Mouse (Mus musculus): ENCODE results near the gene Klhl11. TPM values are rescaled to one million over a fixed set of nuclear protein-coding genes. Genes with fewer than 3 reads are reported as not detected.

Klhl11 gene
- polyA plus RNA-seq, 2 experiments from 2014 or later: 2.2 to 3.0 TPM

DNA sequence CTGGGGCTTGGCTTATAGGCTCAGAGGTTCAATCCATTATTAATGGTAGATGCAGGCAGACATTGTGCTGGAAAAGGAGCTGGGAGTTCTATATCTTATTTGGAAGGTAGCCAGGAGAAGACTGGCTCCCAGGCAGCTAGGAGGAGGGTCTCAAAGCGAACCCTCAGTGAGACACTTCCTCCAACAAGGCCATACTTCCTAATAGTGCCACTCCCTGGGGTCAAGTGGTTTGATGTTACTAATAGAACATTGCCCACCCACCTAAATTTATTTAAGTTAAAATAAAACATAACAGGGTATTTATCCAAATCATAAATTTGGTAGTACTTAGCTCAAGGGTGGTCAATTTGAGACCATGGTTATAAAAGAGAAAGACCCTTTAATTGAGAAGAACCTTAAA, 6.7 kb downstream of the Klhl11 start:
- ATAC-seq: no peak

DNA sequence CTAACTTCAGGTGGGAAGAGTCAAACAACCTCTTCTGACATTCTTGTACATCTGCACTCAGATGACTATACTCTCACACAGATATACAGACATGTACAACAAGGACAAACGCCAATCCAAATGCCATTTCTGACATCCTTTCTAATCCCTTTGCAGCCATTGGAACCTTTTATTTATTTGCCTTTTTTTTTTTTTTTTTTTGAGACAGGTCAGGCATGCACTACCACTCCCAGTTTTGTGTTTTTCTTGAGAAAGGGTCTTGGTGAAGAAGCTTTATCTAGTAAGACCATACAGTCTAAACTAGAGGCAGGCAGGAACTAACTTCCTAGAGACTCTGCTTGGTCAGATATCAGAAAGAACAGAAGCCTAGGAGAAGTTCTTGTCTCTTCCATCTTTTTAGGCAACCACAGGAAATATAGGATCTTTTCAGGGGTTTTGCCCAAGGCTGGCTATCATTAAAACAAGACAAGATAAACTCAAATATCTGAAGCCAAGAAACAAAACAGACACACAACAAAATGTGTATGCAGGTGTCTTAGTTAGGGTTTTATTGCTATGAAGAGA, 7.2 kb downstream of the Klhl11 start:
- no peak for ATAC-seq

DNA sequence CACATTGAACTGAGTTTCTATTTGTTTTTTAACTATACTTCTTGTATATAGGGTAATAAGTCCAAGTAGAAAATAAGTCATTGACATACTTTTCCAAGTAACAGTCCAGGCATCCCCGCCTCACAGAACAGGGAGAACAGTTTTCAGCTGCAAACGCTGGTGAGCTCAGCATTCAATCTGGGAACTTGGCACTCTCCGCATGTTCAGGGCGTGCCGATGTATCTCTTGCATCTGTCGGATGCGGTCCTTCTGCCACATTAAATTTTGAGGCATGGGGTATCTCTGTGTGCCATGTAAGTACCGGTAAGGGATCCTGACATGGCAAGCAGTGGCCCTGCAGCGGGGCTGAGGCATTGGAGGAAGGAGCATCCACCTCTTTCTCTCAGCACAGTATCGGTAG, 9.8 kb downstream of the Klhl11 start:
- no peak for ATAC-seq

DNA sequence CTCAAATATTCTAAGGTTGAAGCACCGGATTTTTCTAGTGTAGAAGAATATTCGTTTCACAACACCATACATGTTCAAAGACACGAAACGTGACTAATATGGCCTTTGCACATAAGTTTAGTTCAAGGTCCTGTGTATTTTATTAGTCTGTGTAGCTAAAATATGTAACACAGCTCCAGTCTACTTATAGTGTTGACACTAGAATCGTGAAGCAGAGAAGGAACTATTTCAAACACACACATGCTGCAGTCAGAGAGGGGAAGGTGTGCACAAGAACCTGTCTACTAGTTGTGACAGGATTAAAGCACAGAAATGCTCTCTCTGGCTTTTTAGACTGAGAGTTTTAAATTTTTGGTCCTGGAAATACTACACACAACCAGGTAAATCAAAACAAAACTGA, 14.8 kb downstream of the Klhl11 start:
- no peak for ATAC-seq

DNA sequence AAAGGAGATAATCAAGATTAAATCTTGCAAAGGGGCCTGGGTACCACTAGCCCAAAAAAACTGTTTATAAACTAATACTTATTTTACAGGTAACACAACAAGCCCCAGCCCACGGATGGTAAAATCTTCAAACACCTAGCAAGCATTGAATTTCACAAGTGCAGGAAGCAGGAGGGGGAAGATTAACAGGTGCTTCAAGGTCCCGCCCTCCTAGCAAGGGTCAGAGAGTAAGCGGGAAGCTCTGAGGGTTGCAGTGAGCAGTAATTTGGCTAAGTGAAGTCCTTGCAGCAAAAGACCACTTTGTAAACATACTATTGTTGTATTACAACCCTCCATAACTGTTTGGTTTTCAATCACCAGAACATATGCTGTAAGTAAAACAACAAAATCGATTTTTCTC, 15.3 kb downstream of the Klhl11 start:
- ATAC-seq: no peak

DNA sequence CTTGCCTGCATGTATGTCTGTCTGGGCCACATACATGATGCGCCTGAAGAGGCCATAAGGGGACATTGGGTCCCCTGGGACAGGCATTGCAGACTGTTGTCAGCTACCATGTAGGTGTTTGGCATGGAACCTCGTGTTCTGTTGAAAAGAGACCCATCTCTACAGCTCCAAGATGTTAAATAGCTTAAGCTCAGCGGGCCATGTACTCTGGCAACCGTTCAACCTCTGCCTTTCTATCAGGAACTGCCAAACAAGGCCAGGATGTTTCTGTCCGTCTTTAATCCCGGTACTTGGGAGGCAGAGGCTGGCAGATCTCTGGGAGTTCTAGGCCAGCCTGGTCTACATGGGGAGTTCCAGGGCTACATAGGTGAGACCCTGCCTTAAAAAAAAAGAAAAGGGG, 29.9 kb downstream of the Klhl11 start:
- no peak for ATAC-seq

DNA sequence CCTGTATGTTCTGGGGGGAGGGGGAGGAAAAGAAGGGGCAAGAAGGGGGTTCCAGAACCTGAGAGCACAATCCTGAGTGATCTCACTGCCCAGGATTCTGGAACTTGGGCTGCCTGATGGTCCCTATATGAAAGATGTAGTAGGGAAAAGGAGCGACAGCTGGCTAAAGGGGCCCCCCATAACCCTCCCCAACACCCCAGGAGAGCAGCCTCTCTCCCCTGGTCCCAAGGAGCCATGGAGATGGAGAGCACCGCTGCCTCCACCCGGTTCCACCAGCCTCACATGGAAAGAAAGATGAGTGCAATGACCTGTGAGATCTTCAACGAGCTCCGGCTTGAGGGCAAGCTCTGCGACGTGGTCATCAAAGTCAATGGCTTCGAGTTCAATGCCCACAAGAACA, 30.7 kb downstream of the Klhl11 start, which contains the start of the genes Nt5c3b and Klhl10:
TSS of gene Nt5c3b (minus strand) at position 12 of the 400 bp plus-strand sequence.
TSS of gene Klhl10 (plus strand) at position 121 of the 400 bp plus-strand sequence.
- no peak for ATAC-seq

DNA sequence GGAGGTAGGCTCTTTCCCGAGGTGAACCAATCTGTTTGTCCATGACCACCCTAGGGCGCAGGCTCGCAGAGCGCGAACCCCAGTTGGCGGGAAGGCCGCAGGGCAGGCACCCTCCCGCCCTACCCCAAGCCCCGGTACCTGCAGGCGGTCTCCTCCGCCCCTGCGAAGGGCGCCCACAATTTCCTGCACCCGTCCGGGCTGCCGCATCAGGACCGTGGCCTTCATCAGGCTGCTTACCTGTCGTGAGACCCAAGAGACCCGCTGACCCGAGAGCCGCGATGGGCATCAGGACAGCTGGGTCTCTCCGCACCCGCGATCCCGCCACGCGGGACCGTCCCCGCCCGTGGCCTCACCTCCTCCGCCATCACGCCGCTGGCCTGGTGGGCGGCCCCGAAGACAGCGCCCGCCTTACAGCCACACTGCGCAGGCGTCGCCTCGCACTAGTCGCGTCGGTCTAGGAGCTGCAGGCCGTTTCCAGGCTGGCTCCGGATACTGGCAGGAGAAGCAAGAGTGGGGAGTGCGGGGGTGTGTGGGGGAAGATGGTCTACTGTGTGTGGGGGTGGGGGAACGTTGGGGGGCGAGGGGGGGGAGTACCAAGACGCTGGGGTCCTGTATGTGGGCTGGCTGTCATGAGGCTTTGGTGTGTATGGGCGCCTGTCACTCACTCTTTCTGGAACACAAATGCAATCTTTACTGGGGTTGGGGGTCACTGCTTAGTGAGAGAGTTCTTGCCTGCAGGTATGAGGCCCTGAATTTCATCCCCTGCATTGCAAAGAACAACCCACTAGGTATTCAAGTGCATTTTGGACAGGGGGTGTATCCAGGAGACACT, 31.6 kb downstream of the Klhl11 start:
- ATAC-seq: peak; percentile 96

DNA sequence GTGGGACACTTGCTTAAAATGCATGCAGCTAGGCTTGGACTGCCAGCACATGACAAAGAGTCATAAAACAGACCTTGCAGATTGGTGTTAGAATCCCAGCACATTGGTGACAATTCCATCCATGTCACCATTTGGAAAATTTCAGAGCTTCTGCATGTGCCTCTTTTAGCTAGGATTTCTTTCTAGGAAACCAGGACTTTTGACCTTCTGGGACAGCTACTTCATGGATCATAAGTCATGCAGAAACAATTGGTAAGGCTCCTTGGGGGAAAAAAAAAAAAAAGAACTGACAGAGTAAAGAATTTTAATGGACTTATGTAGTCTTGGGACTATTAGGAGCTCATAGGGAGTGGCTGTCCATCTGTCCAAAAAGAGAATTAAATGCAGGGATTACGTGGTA, 34.6 kb downstream of the Klhl11 start:
- no peak for ATAC-seq

DNA sequence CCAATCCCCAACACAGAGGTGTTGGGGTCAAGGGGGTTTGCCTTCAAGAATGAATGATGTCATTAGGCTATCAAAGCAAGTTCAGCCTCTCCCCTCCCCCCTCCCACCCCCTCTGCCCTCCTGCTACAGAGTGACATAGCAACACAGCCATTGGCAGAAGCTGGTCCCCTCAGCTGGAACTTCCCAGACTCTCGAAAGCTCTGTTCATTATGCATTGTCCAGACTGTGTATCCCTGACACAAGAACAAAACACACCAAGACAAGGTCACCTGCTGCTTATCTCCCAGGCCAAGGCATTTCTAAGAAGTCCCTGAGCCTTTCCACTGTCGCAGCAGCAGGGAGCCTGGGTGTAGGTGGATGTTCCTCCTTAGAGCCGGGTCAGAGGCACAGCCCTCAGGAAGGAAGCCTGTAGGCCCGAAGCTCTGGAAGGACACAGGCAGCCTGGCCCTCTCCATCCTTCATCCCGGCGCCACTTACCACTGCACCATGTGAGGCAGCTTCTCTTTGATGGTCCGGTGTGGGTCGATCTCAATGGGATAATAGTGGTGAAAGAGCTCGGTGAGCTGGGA, 36.8 kb downstream of the Klhl11 start:
- ATAC-seq: no peak

DNA sequence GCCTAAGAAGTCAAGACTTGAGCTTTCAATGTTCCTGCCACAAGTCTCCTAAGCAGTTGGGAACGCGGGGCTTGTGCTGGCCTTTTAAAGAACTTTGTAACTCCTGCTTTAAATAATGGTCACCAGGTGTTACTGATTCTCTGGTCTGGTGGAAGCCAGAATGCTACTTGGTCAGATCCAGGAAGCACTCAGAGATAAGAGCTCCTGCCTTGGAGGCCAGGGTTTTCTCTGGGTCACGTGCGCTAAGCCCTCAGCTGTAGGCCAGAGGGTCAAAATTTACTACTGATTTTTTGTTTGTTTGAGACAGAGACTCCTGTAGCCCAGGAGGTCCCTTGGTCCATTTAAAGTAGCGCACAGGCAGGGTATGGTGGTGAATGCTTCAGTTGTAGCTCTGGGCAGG, 40.5 kb downstream of the Klhl11 start:
- no peak for ATAC-seq

DNA sequence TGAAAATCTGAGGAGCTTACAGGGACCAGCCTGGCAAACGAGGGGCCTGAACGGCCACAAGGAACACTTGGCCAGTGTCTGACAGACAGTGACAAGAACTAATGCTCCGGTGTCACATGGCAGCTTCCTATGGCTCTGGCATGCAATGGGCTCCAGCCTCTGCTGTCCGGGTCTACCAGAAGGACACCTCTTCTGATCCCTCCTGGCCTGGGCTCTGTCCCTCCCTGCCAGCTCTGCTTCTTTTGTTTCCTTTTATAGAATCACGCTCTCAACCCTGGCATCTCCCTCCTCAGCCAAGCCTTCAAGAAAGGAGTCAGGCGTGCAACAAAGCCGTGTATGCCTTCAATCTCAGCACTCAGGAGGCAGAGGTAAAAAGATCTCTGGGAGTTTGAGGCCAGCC, 42.5 kb downstream of the Klhl11 start:
- no peak for ATAC-seq

DNA sequence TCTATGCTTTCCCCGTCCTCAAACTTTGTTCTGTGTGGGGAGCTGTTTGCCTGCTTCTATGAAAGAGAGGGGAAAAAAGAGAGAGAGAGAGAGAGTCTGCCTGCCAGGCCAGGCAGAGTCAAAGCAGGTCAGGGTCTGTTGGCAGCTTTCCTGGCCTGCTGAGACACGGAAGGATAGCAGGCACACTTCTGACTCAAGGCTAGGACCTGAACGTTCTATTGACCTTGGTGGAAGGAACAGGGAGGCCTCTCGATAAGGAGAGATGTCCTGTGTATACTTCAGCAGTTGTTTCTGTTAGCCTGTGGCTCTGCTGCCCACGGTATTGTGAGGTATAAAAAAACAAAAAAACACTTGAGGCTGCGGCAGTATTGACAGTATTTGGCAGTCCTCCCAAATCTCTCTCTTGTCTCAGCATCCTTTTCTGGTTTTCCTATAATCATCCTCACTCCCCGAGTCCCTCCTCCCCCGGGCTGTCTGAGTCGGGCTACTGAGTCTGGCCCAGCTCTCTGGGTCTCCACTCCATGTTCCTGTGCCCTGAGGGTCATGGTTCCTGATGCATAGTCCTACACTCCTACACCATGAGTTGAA, 43.8 kb downstream of the Klhl11 start:
- no peak for ATAC-seq

DNA sequence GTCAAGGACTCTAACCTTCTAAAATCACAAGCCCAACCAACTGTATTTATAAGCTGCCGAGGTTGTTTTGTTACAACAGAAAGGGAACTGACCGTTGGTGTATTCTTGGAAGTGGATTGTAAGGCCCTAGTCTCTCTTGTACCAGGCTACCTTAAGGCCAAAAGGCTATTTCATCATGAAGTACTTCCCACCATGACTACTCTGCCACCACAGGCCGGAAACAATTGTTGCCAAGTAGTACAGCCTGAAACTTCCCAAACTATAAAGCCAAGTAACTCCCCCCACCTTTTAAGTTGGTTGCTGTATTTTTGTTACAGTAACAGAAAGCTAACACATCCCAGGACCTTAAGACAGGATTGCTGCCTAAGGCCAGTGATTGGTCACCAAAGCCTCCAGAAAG, 45.7 kb downstream of the Klhl11 start:
- no peak for ATAC-seq

DNA sequence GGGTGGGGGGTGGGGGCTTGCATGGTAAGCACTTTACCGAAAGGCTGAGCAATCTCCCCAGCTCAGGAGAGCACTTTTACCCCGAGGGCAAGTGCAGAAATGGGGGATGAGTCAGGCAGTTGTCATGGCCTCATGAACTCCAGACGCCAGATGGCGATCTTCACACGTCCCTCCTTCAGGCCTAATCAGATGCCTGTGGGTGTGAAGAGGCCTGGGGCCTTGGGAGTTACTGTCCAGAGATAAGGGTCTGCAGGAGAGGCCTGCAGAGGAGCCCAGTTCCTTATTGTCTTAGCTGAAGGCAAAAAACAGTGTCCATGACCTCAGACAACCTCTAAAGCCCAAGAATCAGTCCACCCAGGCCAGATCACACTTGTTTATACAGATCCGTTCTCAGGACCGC, 46.7 kb downstream of the Klhl11 start:
- no peak for ATAC-seq

DNA sequence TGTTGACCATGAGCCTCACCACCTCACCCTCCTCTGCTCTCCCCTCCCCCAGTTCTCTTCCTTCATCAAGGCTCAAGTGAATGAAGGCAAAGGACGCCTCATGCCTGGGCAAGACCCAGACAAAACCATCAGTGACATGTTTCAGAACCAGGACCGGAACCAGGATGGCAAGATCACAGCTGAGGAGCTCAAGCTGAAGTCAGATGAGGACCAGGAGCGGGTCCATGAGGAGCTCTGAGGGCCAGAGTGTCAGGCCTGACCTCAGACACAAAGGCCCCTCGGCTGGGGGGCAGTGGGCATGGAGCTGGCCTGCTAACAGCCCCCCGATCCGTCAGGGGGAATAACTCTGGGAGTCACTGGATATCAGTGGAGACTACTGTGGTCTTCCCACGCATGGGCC, 48.7 kb downstream of the Klhl11 start:
- ATAC-seq: no peak

DNA sequence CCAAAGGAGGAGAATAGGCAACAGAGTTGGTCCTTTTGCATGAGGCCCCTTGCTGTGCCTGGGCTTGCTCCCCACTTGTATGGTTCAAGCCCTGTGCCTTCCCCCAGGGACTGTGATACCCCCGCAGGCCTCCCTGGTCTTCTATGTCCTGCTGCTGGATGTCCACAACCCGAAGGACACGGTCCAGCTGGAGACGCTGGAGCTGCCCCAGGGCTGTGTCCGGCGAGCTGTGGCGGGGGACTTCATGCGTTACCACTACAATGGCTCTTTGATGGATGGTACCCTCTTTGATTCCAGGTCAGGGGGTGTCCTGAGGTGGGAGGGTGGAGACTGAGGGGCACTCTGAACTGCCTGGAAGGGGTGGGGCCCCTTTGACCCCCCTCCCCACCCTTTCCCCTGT, 51.0 kb downstream of the Klhl11 start:
- no peak for ATAC-seq

DNA sequence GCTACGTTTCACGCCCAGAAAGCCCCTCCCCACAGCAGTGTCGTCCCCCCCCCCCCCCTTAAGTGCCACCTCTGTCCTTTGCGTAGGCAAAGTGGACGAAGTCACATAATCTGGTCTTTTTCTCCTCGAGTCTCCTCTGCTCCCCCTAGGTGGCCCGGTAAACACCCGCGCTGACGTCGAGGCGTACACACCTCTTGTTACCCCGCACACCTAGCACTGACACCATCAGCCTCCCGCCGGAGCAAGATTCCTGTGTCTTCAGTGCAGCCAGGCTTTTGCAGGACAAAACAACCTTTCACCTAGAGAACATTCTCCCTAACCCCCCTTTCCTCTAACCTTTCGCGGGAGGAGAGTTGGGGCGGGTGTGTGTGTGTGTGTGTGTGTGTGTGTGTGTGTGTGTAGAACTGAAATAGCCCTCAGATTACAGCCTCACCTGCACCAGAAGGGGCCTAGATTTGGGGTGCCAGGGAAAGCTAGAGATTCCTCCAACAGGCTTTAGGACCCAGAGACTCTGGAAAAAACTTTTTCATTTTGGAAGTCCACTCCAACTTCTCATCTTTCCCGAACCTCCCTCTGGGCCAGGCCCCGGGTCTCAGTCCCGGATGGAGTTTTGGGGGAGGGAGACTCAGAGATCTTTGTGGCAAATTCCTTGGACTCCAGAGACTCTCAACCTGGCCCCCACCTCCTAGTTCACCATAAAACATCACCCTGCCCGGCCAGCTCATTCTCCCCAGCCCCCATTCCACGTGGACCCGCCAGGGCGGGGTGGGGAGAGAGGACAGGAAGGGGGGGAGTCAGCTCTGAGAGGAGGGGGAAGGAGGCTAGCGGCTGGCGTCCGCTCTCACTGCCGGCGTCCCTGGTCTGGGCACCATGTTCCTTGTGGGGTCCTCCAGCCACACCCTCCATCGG, 57.4 kb downstream of the Klhl11 start, which contains the start of gene Fkbp10:
TSS of gene Fkbp10 (plus strand) at position 784 of the 909 bp plus-strand sequence.
- ATAC-seq: no peak

DNA sequence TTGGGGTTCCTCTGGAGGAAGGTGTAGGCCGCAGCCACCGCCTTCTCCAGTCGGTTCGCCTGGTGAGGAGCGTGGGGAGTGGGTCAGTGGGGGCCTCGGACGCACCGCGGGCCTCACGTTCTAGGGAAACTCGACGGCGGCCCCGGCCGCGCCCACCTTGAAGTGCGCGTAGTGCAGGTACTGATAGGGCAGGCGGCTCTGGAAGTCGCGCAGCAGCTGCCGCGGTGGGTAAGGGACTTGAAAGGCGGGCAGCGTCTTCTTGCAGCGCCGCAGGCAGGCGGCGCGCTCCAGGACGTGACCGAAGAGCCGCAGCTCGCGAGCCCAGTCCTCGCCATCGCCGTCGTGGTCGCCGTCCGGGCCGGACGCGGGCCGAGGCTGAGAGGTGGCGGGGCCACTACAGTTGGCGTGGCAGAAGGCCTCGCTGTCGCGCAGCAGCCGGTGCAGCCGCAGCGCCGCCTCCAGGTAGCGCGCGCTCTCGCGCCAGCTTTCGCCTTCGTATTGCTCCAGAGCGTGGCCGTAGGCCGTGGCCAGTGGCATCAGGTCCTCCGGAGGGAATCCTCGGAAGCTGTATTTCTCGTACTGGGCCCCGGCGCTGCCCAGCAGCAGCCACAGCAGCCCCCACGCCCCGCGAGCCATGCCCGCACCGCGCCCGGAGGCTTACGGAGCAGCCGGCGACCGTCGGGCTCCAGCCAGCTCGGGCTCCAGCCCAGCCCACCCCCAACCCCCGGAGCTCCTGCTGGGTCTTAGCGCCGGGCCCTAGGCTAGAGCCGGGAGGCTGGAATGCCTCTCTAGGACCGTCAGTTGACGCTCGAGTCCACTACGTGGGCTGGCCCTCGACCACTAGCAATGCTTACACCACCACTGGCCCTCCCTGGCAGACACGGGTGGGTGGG, 58.3 kb downstream of the Klhl11 start, which contains the start of gene P3h4:
TSS of gene P3h4 (minus strand) at position 816 of the 893 bp plus-strand sequence.
- ATAC-seq: no peak

DNA sequence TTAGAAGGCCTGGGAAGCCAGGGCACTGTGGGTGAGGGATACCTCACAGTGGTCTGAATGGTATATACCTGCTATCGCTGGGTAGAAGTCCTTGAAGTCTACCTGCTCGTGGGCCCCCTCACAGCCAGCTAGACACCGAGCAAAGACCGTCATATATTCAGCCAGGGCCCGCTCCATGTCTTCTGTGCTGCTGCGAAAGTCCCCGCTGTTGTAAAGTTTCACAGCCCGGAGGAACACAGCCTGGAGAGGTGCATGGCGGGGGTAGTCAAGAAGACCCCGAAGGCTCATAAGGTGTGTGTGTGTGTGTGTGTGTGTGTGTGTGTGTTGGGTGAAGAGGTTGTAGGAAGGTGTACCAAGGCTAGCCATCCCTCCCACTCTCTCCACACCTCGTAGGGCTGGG, 59.0 kb downstream of the Klhl11 start:
- ATAC-seq: no peak

Data from CD4-positive, CD25-positive, alpha-beta regulatory T cell, adult 4 months (primary cell).